Mouse (Mus musculus) forebrain, embryonic 14.5 days (tissue): Measurements from ENCODE around the gene Asap2. TPM values are rescaled to one million over a fixed set of nuclear protein-coding genes. Genes with fewer than 3 reads are reported as not detected.
A peak's percentile ranks its signal among the peaks of the same experiment; 100 is the strongest.

ENCODE experiments used
- ATAC-seq: fragments of 200-750 bp; cut with Nextera tagmentation; 2 replicates; pipeline ENCODE4 v1.8.0; 2017; ENCODE audit warnings: mild to moderate bottlenecking, moderate library complexity
- DNase-seq: peaks from one replicate; pipeline ENCODE4 v3.0.0-alpha.2; 2015; ENCODE audit warnings: low spot score
- H3K27ac ChIP-seq: fragments of 300-500 bp; sonication (generic); 2 replicates; pipeline ENCODE4 v1.5.1; 2014; ENCODE audit warnings: low read depth, mild to moderate bottlenecking, control low read depth, low read length, moderate library complexity
- H3K27me3 ChIP-seq: fragments of 300-500 bp; sonication (generic); replicated peaks from 2 replicates; pipeline ENCODE4 v1.6.1; 2014; ENCODE audit warnings: low read length, control low read depth, mixed read lengths; ENCODE audit not compliant: control insufficient read depth, insufficient read depth
- H3K36me3 ChIP-seq: fragments of 300-500 bp; sonication (generic); 2 replicates; pipeline ENCODE4 v1.6.1; 2014; ENCODE audit warnings: low read length, control low read depth; ENCODE audit not compliant: control insufficient read depth, insufficient read depth
- H3K4me1 ChIP-seq: fragments of 300-500 bp; sonication (generic); 2 replicates; pipeline ENCODE4 v1.6.1; 2014; ENCODE audit warnings: antibody characterized with exemption, low read length, control low read depth; ENCODE audit not compliant: control insufficient read depth, insufficient read depth
- H3K4me2 ChIP-seq: fragments of 300-500 bp; sonication (generic); 2 replicates; pipeline ENCODE4 v1.6.1; 2014; ENCODE audit warnings: mild to moderate bottlenecking, control low read depth, low read length
- H3K4me3 ChIP-seq: fragments of 300-500 bp; sonication (generic); 2 replicates; pipeline ENCODE4 v1.5.1; 2014; ENCODE audit warnings: low read depth, low read length, control low read depth
- H3K9ac ChIP-seq: fragments of 300-500 bp; sonication (generic); 2 replicates; pipeline ENCODE4 v1.6.1; 2014; ENCODE audit warnings: mild to moderate bottlenecking, low read length, control low read depth, moderate library complexity
- H3K9me3 ChIP-seq: fragments of 300-500 bp; sonication (generic); replicated peaks from 2 replicates; pipeline ENCODE4 v1.6.1; 2016; ENCODE audit warnings: low read length, control low read depth, mixed read lengths; ENCODE audit not compliant: control insufficient read depth
- WGBS: fragments of 180-500 bp; shearing (Covaris S2); extraction: QIAGEN DNeasy Blood & Tissue Kit; methylation state at CpG from one replicate; pipeline ENCODE4 v1.1.7; 2014; 5-methylcytosine and 5-hydroxymethylcytosine counted together
- polyA plus RNA-seq: library from polyadenylated mRNA; unstranded; fragments of >200 nt; fragmentation: Nextera tagmentation; extraction: Ambion mirVana; gene quantifications from 2 replicates; pipeline ENCODE4 v1.2.1, GENCODE M21; 2014

Asap2 gene
- polyA plus RNA-seq, 1 experiment from 2014 or later = 13.1 TPM

- no peak overlapping the region for H3K4me3 ChIP-seq
- no peaks in the 10 kb centered on the region for H3K9me3 ChIP-seq
- H3K4me2 ChIP-seq = no peak overlapping the region; the same call in 1 of the 2 replicates
- DNase-seq = peak; percentile 47
- peaks cover 28% of the 10 kb centered on the region for H3K4me1 ChIP-seq
- no peak overlapping the region for H3K9ac ChIP-seq
- H3K27me3 ChIP-seq = no peaks in the 10 kb centered on the region
- no peaks in the 10 kb centered on the region for H3K36me3 ChIP-seq
- WGBS = 77% methylated on average over 14 of the region's 14 CpGs
- peak overlapping the region; percentile 35 for H3K27ac ChIP-seq
- 0 out of 2 replicates have a peak, but pooled peaks have one; percentile 16 for ATAC-seq
Observed at GRCm38 (mm10) chr12:21140153-21140552, 149.9 kb downstream of the Asap2 start.

GRCm38 (mm10) chr12:21140741-21141308 is 150.6 kb downstream of the Asap2 start:
- peaks cover 21% of the 10 kb centered on the region for H3K4me1 ChIP-seq
- WGBS = 97% methylated on average over 6 of the region's 6 CpGs

GRCm38 (mm10) chr12:21141691-21142300 is 151.5 kb downstream of the Asap2 start:
- H3K36me3 ChIP-seq = 0 out of 2 replicates have a peak, but pooled peaks cover 3% of the 10 kb centered on the region
- H3K9me3 ChIP-seq = no peaks in the 10 kb centered on the region
- no peak overlapping the region for H3K4me3 ChIP-seq
- H3K9ac ChIP-seq = no peak overlapping the region
- ATAC-seq = no peak
- H3K4me2 ChIP-seq = no peak overlapping the region
- H3K27me3 ChIP-seq = no peaks in the 10 kb centered on the region
- 82% methylated on average over 5 of the region's 5 CpGs for WGBS
- H3K27ac ChIP-seq = no peak overlapping the region
- peaks cover 13% of the 10 kb centered on the region for H3K4me1 ChIP-seq
- DNase-seq = no peak

More at GRCm38 (mm10) chr12:21140741-21141308, 150.6 kb downstream of the Asap2 start:
- Histone ChIP-seq H3K9ac (no peak overlapping the region), H3K27ac (0 out of 2 replicates have a peak overlapping the region, but pooled peaks have one; percentile 35), H3K36me3 (no peaks in the 10 kb centered on the region), H3K4me2 (no peak overlapping the region), H3K4me3 (no peak overlapping the region), H3K9me3 (no peaks in the 10 kb centered on the region), H3K27me3 (no peaks in the 10 kb centered on the region)
- DNase-seq = no peak
- no peak for ATAC-seq

- Histone ChIP-seq H3K4me3 (no peak overlapping the region), H3K27ac (no peak overlapping the region), H3K9me3 (no peaks in the 10 kb centered on the region), H3K27me3 (no peaks in the 10 kb centered on the region), H3K36me3 (0 out of 2 replicates have a peak, but pooled peaks cover 3% of the 10 kb centered on the region), H3K9ac (no peak overlapping the region; the same call in 1 of the 2 replicates), H3K4me2 (no peak overlapping the region), H3K4me1 (peaks cover 13% of the 10 kb centered on the region)
- DNase-seq (no peak), ATAC-seq (no peak)
- WGBS = 77% methylated on average over 9 of the region's 9 CpGs
Observed at GRCm38 (mm10) chr12:21142489-21143254, 152.4 kb downstream of the Asap2 start.

GRCm38 (mm10) chr12:21144602-21145001 is 154.3 kb downstream of the Asap2 start:
- no peak overlapping the region for H3K4me2 ChIP-seq
- peaks cover 9% of the 10 kb centered on the region for H3K4me1 ChIP-seq
- no peak overlapping the region for H3K9ac ChIP-seq
- H3K27me3 ChIP-seq = no peaks in the 10 kb centered on the region
- no peak overlapping the region for H3K27ac ChIP-seq
- H3K36me3 ChIP-seq = 0 out of 2 replicates have a peak, but pooled peaks cover 3% of the 10 kb centered on the region
- no peak overlapping the region for H3K4me3 ChIP-seq
- no peak for ATAC-seq
- 90% methylated on average over 5 of the region's 5 CpGs for WGBS
- no peak for DNase-seq
- H3K9me3 ChIP-seq = no peaks in the 10 kb centered on the region

- Histone ChIP-seq H3K9ac (no peak overlapping the region), H3K4me2 (no peak overlapping the region), H3K27me3 (no peaks in the 10 kb centered on the region), H3K9me3 (no peaks in the 10 kb centered on the region), H3K4me1 (peaks cover 8% of the 10 kb centered on the region; the same call in 1 of the 2 replicates), H3K4me3 (no peak overlapping the region), H3K27ac (no peak overlapping the region), H3K36me3 (0 out of 2 replicates have a peak, but pooled peaks cover 3% of the 10 kb centered on the region)
- ATAC-seq (no peak), DNase-seq (no peak)
- WGBS = 92% methylated on average over 5 of the region's 5 CpGs
Observed at GRCm38 (mm10) chr12:21145050-21145449, 154.8 kb downstream of the Asap2 start.

- no peaks in the 10 kb centered on the region for H3K9me3 ChIP-seq
- H3K27ac ChIP-seq = no peak overlapping the region
- no peak overlapping the region for H3K9ac ChIP-seq
- WGBS = 93% methylated on average over 4 of the region's 4 CpGs
- ATAC-seq (no peak), DNase-seq (no peak)
- H3K36me3 ChIP-seq = 0 out of 2 replicates have a peak, but pooled peaks cover 3% of the 10 kb centered on the region
- no peaks in the 10 kb centered on the region for H3K27me3 ChIP-seq
- no peak overlapping the region for H3K4me3 ChIP-seq
- no peak overlapping the region for H3K4me2 ChIP-seq
- H3K4me1 ChIP-seq = peaks cover 4% of the 10 kb centered on the region; the same call in 1 of the 2 replicates
Observed at GRCm38 (mm10) chr12:21146826-21147225, 156.6 kb downstream of the Asap2 start.

GRCm38 (mm10) chr12:21153279-21153707 is 163.0 kb downstream of the Asap2 start:
- Histone ChIP-seq H3K4me2 (no peak overlapping the region), H3K36me3 (no peaks in the 10 kb centered on the region), H3K4me3 (no peak overlapping the region), H3K4me1 (peaks cover 10% of the 10 kb centered on the region; the same call in 1 of the 2 replicates), H3K27me3 (no peaks in the 10 kb centered on the region), H3K9ac (0 out of 2 replicates have a peak overlapping the region, but pooled peaks have one; percentile 13), H3K9me3 (no peaks in the 10 kb centered on the region), H3K27ac (peak overlapping the region; percentile 70; the same call in 1 of the 2 replicates)
- 57% methylated on average over 8 of the region's 8 CpGs for WGBS
- DNase-seq (peak; percentile 74), ATAC-seq (peak; percentile 89; the same call in 1 of the 2 replicates)
